Mouse (Mus musculus): ENCODE measurements at regions not wholly inside any gene's neighbourhood (a gene's known extent, or its start where the extent isn't known, plus 50 kb on each side); places are given as distances from the start of the nearest gene placed in this dataset.

- no peak for DNase-seq (ENCODE audit: low spot score)
Observed at GRCm38 (mm10) chr7:95688151-95689146, 482.6 kb upstream of the Tenm4 start.

- DNase-seq (ENCODE audit: low spot score): no peak
Observed at GRCm38 (mm10) chr7:95689161-95689833, 481.7 kb upstream of the Tenm4 start.

GRCm38 (mm10) chr7:95699506-95699905 is 471.5 kb upstream of the Tenm4 start:
- no peak for DNase-seq (ENCODE audit: low spot score)

- DNase-seq (ENCODE audit: low spot score): no peak
Observed at GRCm38 (mm10) chr7:95710088-95710487, 461.0 kb upstream of the Tenm4 start.

- DNase-seq (ENCODE audit: low spot score): no peak
Observed at GRCm38 (mm10) chr7:95720083-95720482, 451.0 kb upstream of the Tenm4 start.

DNA sequence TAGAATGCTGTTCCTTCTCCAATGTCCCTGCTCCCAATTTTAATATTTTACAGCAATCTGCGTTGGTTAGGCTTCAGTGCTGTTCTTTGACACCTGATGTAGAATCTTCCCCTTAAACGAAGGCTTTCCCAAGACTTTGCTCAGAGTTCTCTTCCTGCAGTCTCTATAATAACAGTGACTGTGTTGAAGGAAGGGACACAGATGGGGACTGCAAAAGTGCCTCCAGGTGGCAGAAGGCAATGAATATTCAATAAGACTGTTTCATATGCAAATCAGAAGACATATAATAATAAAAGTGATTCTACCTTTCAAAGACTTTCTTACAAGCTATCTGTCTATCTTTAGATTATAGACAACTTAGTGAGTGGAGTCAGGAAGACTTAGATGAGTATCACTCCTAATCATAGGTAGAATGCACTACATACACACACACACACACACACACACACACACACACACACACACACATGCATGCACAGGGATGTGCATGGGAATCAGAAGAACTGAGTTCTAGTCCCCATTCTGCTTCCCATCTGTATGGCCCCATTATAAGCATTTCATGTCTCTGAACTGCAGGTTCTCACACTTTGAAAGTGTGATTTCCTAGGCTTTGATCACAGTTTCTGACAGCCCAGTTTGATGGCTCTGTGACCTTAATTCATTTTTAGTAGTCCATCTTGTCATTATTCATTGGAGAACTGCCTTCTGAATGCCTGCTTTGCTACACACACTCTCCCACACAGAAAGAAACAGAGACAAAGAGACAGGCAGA is 445.1 kb upstream of the Tenm4 start:
- no peak for DNase-seq (ENCODE audit: low spot score)

GRCm38 (mm10) chr7:95733807-95734206 is 437.2 kb upstream of the Tenm4 start:
- no peak for DNase-seq (ENCODE audit: low spot score)

DNA sequence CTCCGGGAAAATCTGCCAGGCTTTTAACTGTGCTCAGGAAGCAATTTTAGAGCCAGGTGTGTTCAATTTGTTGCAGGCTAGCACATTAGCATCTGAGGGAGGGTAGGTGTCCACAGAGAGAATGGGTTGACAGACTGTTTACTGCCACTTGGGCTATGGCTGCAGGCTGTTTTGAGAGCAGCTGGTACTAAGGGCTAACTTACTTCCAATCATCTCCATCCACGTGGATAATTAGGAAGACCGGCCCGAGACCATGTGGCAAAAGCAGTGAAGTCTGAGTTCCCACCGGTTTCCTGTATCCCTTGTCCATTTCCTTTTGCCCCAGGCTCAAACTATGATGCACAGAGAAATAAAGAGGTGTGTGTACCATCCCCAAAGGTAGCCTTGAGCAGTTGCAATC is 436.5 kb upstream of the Tenm4 start:
- DNase-seq (ENCODE audit: low spot score): no peak

DNA sequence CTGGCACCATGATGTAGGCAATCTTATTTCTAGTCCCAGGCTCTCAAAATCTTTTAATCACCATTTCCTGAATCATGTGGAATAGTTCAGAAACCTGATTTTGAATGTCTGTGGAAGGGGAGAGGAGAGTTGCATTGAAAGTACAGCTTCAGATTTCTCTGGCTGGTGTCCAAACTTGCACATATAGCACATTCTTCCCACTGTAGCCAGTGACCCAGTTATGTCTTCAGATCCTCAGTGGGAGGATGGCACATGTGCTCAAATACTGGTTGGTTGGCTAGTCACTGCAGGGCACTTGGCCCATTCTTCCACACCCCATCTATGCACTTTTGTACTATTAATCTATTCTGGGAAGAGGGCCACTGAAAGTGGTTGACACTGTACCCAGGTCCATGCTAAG is 434.3 kb upstream of the Tenm4 start:
- DNase-seq (ENCODE audit: low spot score): no peak

GRCm38 (mm10) chr7:95738725-95739245 is 432.3 kb upstream of the Tenm4 start:
- DNase-seq (ENCODE audit: low spot score): no peak

DNA sequence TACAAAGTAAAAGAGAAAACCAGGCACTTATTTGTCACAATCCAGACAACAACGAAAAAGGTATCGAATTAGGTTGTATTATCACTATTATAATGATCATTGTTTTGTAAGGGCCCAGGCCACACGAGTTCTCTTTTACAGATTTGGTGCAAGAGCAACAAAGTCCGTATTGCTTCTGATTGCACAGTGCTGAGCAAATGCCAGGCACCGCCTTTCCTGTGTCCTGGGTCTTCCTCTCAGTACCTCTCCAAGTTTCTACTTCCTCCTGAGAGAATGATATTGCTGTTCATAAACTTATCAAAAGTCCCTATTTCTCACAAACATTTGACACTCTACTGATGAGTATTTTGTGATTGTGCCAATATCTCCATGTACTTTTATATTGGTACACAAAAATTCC is 431.3 kb upstream of the Tenm4 start:
- DNase-seq (ENCODE audit: low spot score): no peak

- no peak for DNase-seq (ENCODE audit: low spot score)
Observed at GRCm38 (mm10) chr7:95758375-95758774, 412.7 kb upstream of the Tenm4 start.

DNA sequence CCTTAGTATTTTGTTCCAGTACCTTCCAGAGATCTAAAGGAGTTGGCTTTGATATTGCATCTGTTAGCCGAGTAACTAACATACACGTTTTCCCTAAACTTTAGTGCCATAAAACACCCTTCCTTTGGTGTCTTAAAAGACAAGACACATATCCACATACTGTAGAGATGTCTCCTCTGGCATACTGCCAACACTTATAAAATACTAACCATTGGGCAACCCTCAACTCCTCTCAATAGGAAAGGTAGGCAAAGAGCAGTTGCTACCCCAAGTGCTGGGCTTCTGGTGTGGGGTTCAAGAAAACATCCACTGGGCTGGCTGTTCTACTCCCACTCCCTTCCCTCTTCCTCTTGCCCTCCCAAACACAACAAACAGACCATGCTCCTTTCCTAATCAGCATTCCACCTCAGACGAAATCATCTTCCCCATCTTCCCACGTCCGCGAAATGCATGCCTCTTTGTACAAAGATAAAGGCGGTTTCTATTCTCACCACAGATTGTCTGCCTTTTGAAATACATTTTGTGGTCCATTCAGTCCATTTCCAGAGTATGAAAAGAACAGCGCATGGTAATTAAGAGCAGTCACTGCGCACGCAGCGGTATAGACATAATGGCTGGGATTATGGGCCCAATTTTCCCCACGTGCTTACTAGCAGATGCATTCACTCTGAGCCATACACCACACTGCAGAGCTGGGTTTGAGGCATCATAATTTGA is 409.9 kb upstream of the Tenm4 start:
- no peak for DNase-seq (ENCODE audit: low spot score)

DNA sequence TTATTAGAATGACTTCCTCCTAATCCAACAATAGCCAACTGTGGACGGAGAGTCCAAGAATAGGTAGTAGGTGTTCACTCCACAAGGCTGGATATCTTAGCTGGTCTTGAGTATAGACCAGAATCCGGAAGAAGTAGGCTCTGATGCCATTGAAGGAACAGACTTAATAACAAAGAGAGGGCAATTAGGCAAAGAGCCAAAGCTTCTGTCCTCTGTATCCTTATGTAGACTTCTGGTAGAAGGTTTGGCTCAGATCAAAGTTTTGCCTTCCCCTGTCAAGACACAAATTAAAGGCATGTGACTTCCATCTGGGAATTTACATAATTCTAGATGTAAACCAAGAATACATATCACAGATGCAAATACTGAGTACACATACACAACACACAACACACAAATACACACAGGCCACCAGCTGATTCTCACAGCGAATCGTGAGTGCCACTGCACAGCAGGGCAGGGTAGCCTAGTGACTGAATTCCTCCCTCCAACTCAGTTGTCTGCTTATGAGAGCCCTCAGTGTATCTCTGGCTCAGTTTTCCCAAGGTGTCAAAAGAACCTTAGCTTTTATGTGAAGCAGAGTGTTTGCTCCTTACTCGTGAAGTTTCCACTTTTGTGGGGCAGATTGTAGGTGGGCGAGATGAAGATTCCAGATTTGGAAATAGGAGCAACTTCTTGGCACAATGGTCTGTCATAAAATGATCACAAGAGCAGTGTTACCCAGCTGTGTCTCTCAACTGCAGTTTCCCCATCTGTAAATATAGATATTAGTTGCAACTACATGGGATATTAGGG is 404.5 kb upstream of the Tenm4 start:
- DNase-seq (ENCODE audit: low spot score): no peak

DNA sequence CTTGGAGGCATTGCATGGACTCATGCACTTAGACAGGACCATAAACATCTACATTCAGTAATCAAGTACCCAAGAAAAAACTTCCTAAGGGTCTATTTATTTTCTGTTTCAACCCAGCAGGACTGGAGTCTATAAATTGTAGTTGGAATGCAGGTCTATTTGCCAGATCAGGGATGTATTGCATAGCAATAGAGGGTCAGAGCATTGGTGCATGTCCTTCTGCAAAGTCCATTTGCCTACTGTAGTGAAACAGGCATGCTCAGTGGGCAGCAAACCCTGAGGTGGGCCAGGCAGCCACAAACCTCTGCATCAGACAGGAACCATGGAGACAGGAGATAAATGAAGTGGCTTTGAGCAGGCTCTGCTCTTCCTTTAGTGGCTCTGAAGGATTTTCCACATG is 386.5 kb upstream of the Tenm4 start:
- DNase-seq (ENCODE audit: low spot score): no peak

DNA sequence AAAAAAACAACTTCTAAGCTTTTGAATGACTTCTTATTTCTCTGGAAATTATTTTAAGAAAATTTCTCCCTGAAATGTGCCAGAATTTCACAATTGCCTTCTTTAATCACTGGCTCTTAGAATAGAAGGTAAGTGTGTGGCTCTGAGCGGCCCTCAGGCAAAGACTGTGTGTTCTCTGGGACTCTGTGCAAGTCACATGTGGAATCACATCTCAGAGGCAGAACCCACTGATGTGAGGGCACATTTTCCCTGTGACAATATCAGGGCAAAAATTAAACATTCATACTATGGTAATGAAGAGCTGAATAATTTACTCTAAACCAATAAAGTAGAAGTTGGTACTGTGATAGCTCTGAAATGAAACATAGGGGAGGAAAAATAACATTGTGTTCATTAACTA is 383.5 kb upstream of the Tenm4 start:
- no peak for DNase-seq (ENCODE audit: low spot score)

DNA sequence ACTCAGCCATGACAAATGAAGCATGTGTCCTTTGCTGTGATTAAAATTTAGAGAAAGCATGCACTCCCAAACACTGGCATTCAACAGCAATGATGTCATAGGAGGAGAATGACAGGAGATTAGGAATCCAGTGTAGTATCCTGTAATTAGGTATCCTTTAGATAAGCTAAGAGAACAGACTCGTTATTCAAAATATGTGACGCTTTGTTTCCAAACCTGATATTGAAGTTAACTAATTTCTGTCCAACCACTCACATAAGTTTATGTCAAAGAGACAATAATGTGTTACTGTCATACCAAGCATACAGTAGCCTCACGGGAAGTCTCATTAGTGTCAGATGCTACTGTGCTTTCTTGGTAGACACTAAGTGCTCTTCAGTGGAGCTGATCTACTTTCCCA is 383.1 kb upstream of the Tenm4 start:
- no peak for DNase-seq (ENCODE audit: low spot score)

DNA sequence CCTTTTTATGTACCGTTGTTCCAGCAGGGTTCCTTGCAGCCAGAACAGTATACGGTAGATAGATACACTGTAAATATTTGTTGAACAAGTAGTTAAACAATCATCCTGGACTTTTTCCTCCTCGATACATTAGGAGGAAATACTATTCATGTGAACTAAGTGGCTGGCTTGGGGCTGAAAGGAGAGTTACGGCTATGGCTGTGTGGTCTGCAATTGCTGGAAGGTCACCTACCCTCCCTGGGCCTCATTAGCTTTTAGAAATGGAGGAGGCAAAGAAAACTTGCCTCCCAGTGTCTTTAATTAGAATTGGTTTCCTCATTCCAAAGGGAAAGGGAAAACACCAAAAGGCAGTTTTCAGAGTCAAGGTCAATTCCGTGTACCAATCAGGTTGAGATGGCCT is 381.6 kb upstream of the Tenm4 start:
- no peak for DNase-seq (ENCODE audit: low spot score)

GRCm38 (mm10) chr7:95799022-95799421 is 372.0 kb upstream of the Tenm4 start:
- DNase-seq (ENCODE audit: low spot score): no peak

GRCm38 (mm10) chr7:95809626-95810025 is 361.4 kb upstream of the Tenm4 start:
- DNase-seq (ENCODE audit: low spot score): no peak

DNA sequence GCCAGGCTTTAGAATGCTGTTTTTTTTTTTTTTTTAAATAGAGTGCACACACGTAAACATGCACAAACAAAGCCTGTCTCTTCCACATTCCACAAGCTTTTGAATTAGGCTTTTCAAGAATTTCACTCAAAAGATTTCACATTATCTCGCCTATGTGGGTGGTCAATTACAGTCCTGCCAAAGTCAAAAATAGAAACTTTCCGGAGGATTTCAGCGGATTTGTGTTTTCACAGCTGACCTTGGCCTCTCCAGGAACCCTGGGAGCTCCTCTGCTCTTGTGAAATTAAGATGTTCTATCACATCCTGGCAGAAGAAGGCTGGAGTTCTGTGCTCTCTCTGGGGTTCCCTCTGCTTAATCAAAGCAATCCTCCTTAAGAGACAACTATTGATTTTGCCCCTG is 360.9 kb upstream of the Tenm4 start:
- DNase-seq (ENCODE audit: low spot score): no peak

Data from ovary, postnatal 14 days (tissue).